Mouse (Mus musculus) left cerebral cortex, adult 6 months (tissue): Measurements from ENCODE around the gene Adss. TPM values are rescaled to one million over a fixed set of nuclear protein-coding genes. Genes with fewer than 3 reads are reported as not detected.

Experiments used
- long read RNA-seq, 2 experiments: library from polyadenylated mRNA; unstranded; transcript quantifications; one replicate each; pipeline ENCODE4 v2.0.0; 2019 to 2020
- polyA plus RNA-seq: library from polyadenylated mRNA; unstranded; fragments of <200 nt; fragmentation: Nextera tagmentation; gene quantifications from 2 replicates; pipeline ENCODE4 v1.2.3, GENCODE M21; 2021

Adss gene
- 41.5 and 42.5 TPM in 2 replicates for polyA plus RNA-seq
- long read RNA-seq, experiment 1, transcript Adss-201 (13 exons, 2,771 nt), result major isoform, 446 of 550 reads
- long read RNA-seq, experiment 1, partial matches to known transcripts, result 19 of 550 reads
- long read RNA-seq, experiment 1, other reads (novel, unspliced or antisense), result 85 of 550 reads
- long read RNA-seq, experiment 2, transcript Adss-201 (13 exons, 2,771 nt), result major isoform, 48 of 77 reads
- long read RNA-seq, experiment 2, partial matches to known transcripts, result 18 of 77 reads
- long read RNA-seq, experiment 2, other reads (novel, unspliced or antisense), result 9 of 77 reads

GRCm38 (mm10) chr1:177796193-177796939, at the start of gene Adss:
TSS of gene Adss (minus strand) at chr1:177796511.

GRCm38 (mm10) chr1:177729043-177730024, 67.0 kb downstream of the Adss start, which contains the start of gene 1700016C15Rik:
TSS of gene 1700016C15Rik (plus strand) at chr1:177729814.

Other genes starting within 250 kb of the Adss start
- not detected in 2 replicates for gene 1700016C15Rik, start 66.7 kb downstream of the Adss start, polyA plus RNA-seq
- 1.6 and 1.9 TPM in 2 replicates for gene Catspere2, start 186.9 kb upstream of the Adss start, polyA plus RNA-seq